ENCODE assay signal across 14 mouse cellular contexts in the genomic region with DNA sequence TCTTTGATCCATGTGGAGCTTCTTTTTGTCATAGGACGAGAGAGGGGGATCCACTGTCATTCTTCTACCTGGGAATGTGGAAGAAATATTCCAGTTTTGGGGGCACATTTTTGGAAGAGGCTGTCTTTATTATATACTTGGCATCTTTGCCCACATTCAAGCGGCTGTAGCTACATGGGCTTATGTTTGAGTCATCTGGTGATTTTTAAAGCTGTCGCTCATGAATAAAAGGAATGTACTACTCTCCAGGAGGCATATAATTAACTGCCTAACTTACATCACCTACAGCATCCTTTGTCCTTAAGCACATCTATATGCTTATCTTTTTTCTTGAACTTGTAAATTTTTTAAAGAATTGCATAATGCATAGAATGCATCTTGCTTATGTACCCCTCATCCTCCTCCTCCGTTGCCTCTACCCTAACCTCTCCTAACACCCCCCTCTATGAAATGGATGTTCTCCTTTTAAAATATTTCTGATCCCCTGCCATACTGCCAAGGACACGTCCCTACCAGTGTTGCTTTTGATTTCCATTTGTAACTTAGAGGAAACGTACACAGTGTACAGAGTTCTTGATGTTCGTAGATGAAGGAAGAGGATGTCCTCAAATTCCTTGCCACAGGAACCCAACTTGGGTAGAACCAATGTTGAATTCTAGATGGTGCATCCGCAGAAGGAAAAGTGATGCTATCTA.
"Had no signal": no experiment of that assay in that cellular context is flagged by ENCODE, and none has a peak within 500 bp of the region (broad histone marks: within the 10 kb centered on the region; RNA-seq: fewer than 3 reads in every experiment).

No protein-coding gene starts in this region.

- H3K9ac ChIP-seq: lung, embryonic 14.5 days; midbrain, embryonic 12.5 days; midbrain, embryonic 15.5 days; neural tube, embryonic 12.5 days; stomach, embryonic 15.5 days had no signal

- DNase-seq: lung, adult 18-20 months; lung, embryonic 14.5 days; lung, postnatal 10 days; lung, postnatal 4 days; right cerebral cortex, postnatal 14 days; thymus, adult 18-20 months; thymus, postnatal 14 days; thymus, postnatal 36 days had no signal

- H3K27ac ChIP-seq: midbrain, embryonic 10.5 days; midbrain, embryonic 12.5 days; midbrain, embryonic 15.5 days; neural tube, embryonic 12.5 days; stomach, embryonic 15.5 days; stomach, postnatal 0 days had no signal

- H3K4me3 ChIP-seq: midbrain, embryonic 10.5 days; midbrain, embryonic 12.5 days; midbrain, embryonic 15.5 days; neural tube, embryonic 12.5 days; stomach, embryonic 15.5 days had no signal

- H3K36me3 ChIP-seq: midbrain, embryonic 12.5 days; midbrain, embryonic 15.5 days; neural tube, embryonic 12.5 days; stomach, embryonic 15.5 days had no signal

- H3K9me3 ChIP-seq: midbrain, embryonic 10.5 days; midbrain, embryonic 12.5 days; midbrain, embryonic 15.5 days; neural tube, embryonic 12.5 days; stomach, embryonic 15.5 days had no signal

- ATAC-seq: midbrain, embryonic 15.5 days had no signal

- H3K4me2 ChIP-seq: lung, embryonic 14.5 days; midbrain, embryonic 12.5 days; midbrain, embryonic 15.5 days; neural tube, embryonic 12.5 days; stomach, embryonic 15.5 days had no signal

- H3K4me1 ChIP-seq: midbrain, embryonic 10.5 days; midbrain, embryonic 12.5 days; midbrain, embryonic 15.5 days; neural tube, embryonic 12.5 days; stomach, embryonic 15.5 days had no signal

- H3K27me3 ChIP-seq: midbrain, embryonic 12.5 days; midbrain, embryonic 15.5 days; neural tube, embryonic 12.5 days; stomach, embryonic 15.5 days had no signal
